Mouse (Mus musculus): ENCODE data around the gene Cadm1.

The Cadm1 gene

DNA sequence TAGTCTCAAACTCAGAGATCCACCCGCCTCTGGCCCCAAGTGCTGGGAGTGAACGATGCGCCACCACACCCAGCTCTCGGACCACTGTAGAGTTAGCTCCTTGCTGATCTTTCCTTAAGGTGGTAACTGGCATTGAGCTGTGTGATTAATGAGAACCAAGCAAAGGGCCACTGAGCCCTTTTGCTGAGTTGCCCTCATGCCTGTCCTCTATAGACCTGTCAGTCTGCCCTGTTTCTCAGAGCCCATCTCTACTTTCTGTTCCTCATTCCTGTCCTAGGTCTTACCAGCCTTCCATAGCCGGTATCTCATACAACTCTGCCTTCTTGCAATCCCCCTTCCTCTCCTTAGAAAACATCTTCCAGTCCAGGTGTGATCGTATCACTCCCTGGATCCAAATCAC lies 242.8 kb downstream of the Cadm1 start:
- in situ Hi-C loops (cut with MboI; ENCODE audit: low sequenced_read_pairs) = no loop called here

GRCm38 (mm10) chr9:47776941-47777919 lies 247.3 kb downstream of the Cadm1 start:
- in situ Hi-C loops (cut with MboI; ENCODE audit: low sequenced_read_pairs) = no loop called here

DNA sequence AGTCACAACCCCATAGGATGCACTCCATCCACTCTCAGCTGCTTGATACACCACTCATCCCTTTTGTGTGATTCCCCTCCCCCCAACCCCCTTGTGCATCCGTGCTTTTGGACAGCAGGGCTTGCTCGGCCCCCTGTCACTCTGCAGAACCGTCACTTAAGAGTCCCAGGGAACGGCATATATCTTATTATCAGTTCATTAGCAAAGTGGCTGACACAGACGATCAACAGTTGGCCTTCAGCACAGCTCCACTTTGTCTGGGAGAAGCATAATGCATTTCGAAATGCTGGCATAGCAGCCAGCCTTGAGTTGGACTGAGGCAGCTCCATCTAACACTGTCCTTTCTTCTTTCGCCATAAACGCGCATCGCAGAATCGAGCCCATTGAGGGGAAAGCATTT lies 248.5 kb downstream of the Cadm1 start:
- in situ Hi-C loops (cut with MboI; ENCODE audit: low sequenced_read_pairs) = no loop called here

DNA sequence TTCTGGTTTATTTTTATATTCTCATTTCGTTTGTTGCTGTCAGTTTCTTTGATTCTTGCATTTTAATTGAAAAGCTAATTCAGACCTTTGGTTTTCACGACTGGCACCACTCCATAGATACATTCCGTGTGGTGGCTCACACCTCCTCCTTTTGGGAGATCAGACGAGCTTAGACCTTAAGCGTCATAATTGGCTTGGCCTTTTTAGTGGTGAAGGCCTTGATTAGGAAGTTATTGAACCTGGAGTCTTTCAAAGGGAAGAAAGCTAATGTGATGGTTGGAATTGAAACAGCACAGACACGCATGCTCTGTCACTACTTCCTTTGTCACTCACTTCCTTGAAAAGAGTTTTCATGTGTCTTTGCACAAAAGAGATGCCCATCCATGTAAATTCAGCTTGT lies 249.3 kb downstream of the Cadm1 start:
- in situ Hi-C loops (cut with MboI; ENCODE audit: low sequenced_read_pairs) = no loop called here

DNA sequence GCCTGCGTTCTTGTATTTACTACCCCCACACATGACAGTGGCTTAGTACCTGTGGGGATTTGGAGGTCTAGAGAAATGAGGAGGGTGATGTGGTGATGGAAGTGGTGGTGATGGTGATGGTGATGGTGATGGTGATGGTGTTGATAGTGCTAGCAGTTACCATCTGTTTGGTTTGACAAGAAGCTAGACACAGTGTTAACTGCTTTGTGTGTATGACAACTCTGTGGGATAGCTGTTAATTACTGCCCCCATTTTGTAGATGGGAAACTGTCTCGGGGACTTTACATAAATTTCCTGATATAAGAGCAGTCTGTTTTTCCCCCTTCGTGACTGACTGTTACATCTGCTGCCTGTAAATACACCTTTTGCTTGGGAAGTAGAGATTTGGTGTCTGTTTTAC lies 256.7 kb downstream of the Cadm1 start:
- in situ Hi-C loops (cut with MboI; ENCODE audit: low sequenced_read_pairs) = no loop called here

DNA sequence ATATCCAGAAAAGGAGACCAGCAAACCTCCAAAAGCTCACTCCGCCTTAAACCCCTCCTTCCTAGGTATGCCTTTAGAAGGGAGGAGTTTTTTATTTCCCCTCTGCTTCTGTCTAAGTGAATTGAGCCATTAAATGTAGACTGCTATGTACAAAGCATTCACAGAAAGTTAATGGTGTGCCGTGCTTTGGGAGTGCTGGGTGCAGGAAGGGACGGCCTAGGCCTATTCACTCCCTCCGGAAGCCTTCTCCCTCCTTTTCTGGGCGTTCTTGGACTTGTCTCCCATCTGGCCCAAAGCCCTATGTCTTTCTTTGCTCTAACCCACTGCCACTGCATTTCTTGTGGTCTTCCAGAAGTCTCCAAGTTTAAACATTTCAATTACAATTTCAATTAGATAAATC lies 268.5 kb downstream of the Cadm1 start:
- in situ Hi-C loops (cut with MboI; ENCODE audit: low sequenced_read_pairs) = no loop called here

GRCm38 (mm10) chr9:47801242-47801641 lies 271.3 kb downstream of the Cadm1 start:
- in situ Hi-C loops (cut with MboI; ENCODE audit: low sequenced_read_pairs) = no loop called here

- in situ Hi-C loops (cut with MboI; ENCODE audit: low sequenced_read_pairs) = no loop called here
Measured at GRCm38 (mm10) chr9:47802527-47802926, 272.6 kb downstream of the Cadm1 start.

- in situ Hi-C loops (cut with MboI; ENCODE audit: low sequenced_read_pairs) = no loop called here
Measured at GRCm38 (mm10) chr9:47803531-47804105, 273.6 kb downstream of the Cadm1 start.

GRCm38 (mm10) chr9:47805658-47806057 lies 275.7 kb downstream of the Cadm1 start:
- in situ Hi-C loops (cut with MboI; ENCODE audit: low sequenced_read_pairs) = no loop called here

GRCm38 (mm10) chr9:47825668-47826067 lies 295.7 kb downstream of the Cadm1 start:
- in situ Hi-C loops (cut with MboI; ENCODE audit: low sequenced_read_pairs) = no loop called here

DNA sequence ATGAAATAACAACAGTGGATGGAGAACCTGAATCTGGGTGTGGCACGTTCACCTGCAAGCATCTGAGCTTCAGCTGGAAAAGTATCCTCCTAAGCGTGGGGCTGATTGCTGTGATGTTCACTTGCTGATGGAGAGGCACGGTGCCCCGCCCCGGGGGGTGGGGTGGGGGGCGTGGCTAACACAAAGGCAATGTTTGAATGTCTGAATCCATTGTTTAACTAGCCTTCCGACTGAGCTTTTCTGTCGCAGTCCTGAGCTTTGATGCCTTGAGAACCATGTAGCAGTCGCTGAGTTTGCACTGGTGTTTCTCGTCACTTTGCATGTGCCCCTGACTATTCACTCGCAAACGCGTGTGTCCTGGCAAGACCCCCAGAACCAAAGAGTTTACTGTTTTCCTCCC lies 298.8 kb downstream of the Cadm1 start:
- in situ Hi-C loops (cut with MboI; ENCODE audit: low sequenced_read_pairs) = no loop called here

DNA sequence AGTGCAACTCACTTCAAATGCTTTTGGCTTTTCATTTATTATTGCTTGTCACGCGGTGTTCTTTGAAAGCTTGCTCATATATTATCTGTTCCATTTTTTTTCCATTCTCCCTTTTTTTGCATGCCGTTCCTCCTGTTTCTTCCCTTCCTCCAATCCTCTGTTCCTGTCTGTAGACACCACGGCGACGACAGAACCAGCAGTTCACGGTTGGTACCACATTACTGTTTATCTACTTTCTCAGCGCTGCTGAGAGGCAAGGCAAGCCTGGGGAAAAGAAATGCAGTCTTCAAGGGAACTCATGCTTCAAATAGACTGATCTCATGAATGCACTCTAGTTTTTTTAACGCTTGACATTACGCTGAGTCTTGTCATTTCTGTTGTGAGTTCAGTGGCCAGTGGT lies 299.2 kb downstream of the Cadm1 start:
- in situ Hi-C loops (cut with MboI; ENCODE audit: low sequenced_read_pairs) = no loop called here

DNA sequence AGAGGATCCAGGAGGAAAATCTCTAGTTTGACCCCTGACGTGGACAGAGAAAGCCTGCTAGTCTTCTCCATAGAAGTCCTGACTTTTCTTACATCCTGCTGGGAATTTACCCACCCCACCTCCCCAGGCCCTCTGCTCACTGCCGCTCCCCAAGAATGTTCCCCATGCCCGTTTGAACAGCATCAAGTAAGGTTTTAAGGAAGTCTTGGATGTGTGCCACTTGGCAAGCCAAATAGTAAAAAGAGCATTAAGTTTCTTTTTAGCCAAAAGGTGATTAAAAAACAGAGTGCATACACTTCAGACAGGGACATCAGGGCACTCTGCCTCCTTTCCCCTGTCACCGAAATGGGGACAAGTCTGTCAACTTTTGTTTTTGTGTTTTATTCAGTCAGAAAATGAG lies 299.9 kb downstream of the Cadm1 start:
- in situ Hi-C loops (cut with MboI; ENCODE audit: low sequenced_read_pairs) = no loop called here

GRCm38 (mm10) chr9:47831412-47831811 lies 301.4 kb downstream of the Cadm1 start:
- in situ Hi-C loops (cut with MboI; ENCODE audit: low sequenced_read_pairs) = no loop called here

DNA sequence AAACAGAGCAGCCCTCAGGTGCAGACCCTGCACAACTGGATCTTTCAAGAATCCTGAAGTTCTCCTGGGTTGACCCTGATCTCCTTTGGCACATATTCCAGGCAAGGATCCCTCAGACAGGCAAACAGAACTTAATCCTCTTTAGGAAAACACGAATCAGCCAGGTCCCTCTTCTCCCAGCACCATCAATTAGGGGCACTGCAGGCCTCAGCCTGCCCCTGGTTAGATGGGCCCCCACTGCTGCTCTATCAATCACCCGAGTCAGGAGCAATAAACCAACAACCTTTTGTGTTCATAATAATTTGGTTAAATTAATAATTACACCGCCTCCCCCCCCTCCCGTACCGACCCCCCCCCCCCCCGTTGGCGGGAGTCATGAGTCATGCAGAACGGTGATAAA lies 308.2 kb downstream of the Cadm1 start:
- in situ Hi-C loops (cut with MboI; ENCODE audit: low sequenced_read_pairs) = no loop called here

DNA sequence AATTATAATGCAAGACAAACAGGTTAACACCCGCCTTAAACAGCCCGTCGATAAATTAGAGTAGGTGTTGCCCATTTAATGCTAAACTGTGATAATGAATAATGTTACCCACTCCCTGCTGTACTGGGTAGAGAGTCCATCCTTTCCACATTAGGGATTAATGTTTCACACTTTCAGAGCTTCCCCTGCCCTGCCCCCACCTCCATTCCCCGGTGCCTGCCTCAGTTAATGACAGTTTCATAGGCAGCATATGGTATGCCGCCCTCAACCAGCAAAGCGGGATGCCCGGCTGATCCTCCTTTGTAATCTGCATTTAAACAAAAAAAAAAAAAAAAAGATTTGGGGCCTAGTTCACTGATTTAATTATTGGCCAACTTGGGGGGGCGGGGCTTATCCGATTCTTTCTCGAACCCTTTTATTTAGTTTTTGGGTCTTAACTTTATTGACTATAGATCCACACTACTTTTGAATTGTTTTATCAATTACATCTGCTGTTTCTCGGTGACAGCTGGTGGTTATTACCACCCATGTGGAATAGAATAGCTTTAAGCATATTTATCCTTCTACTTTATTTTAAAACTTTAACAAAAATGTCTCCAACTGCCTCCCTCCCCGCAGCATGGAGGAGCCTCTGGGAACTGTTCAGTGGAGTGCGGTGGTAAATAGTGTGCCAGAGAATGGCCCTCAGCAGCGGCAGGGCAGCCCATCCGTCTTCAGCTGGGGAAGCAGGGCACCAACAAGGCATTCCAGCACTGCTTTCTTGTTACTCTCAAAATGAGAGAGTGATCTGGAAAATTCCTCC lies 309.1 kb downstream of the Cadm1 start:
- in situ Hi-C loops (cut with MboI; ENCODE audit: low sequenced_read_pairs) = no loop called here

- in situ Hi-C loops (cut with MboI; ENCODE audit: low sequenced_read_pairs) = no loop called here
Measured at GRCm38 (mm10) chr9:47839692-47840025, 309.7 kb downstream of the Cadm1 start.

- in situ Hi-C loops (cut with MboI; ENCODE audit: low sequenced_read_pairs) = no loop called here
Measured at GRCm38 (mm10) chr9:47843328-47843727, 313.4 kb downstream of the Cadm1 start.

- in situ Hi-C loops (cut with MboI; ENCODE audit: low sequenced_read_pairs) = no loop called here
Measured at GRCm38 (mm10) chr9:47846275-47846674, 316.3 kb downstream of the Cadm1 start.

DNA sequence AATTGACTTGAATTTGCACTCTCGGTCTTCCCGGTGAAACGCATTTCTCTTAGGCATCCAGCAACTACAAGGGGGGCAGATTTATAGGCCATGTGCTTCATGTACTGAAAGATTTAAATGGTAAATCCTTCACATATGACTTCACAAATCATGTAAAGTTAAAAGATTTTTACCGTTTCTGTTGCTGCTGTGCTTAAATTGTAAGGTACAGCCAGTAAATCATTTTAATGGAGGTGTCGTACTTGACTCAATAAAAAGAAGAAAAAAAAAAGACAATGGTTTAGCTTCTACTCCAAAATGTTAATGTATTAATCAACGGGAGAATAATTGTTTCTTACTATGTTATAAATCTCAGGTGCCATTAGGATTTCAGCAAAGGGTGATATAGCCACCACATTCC lies 317.0 kb downstream of the Cadm1 start:
- in situ Hi-C loops (cut with MboI; ENCODE audit: low sequenced_read_pairs) = no loop called here

DNA sequence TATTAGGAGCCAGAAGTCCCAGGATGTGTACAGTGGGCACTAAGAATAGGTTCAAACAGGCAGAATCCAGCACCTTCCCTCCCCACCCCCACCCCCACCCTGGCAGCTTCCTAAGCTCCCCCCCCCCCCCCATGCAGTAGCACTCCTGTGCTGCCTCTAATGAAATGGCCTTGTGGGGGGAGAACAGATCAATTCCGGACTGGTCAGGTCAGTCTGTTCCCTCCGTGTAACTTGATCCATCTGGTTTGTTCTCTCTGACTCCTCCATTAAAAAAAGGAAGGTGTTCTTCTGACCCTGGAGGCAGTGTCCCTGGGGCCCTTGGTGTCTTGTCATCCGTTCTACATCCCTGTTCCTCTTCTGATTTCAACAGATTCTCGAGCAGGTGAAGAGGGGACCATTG lies 317.8 kb downstream of the Cadm1 start:
- in situ Hi-C loops (cut with MboI; ENCODE audit: low sequenced_read_pairs) = no loop called here

Measured in CH12F3 (cell line).